ENCODE assay signal across 8 mouse cellular contexts in genomic region chr1:94469834-94470233, GRCm38 (mm10).
DNase-seq lines count a peak whose midpoint lies in the region; ATAC-seq and TF ChIP-seq lines count a peak whose summit lies in the region.
"Not testable (repeated sequence)": the region's sequence is repeated elsewhere in the genome, so short reads cannot be mapped to it uniquely, and the experiment has no call there.

No protein-coding gene starts in this region.

- H3K9me3 ChIP-seq in forebrain, embryonic 12.5 days; heart, embryonic 13.5 days; intestine, postnatal 0 days (ENCODE audit: control insufficient read depth); lung, embryonic 15.5 days; neural tube, embryonic 14.5 days (ENCODE audit: control insufficient read depth, low read length): not testable (repeated sequence)

- not testable (repeated sequence) for TF ChIP-seq CTCF in intestine, postnatal 0 days (IDR thresholded peaks at IDR 0.05; ENCODE audit: low read depth)

- not testable (repeated sequence) for H3K27ac ChIP-seq in forebrain, embryonic 12.5 days; heart, embryonic 13.5 days (replicated peaks); intestine, postnatal 0 days (ENCODE audit: low read depth, low read length); lung, embryonic 15.5 days; neural tube, embryonic 14.5 days (ENCODE audit: low read depth, low read length)

- peak; percentile 91 for ATAC-seq in forebrain, embryonic 12.5 days (ENCODE audit: low FRiP score)
- ATAC-seq in heart, embryonic 13.5 days (ENCODE audit: extremely low read depth, insufficient number of reproducible peaks, low FRiP score, low TSS enrichment) = peak; percentile 68
- peak; percentile 97 for ATAC-seq in intestine, postnatal 0 days
- peak; percentile 92; the same call in 1 of the 2 replicates for ATAC-seq in lung, embryonic 15.5 days (ENCODE audit: borderline replicate concordance, extremely low read depth, low FRiP score, low TSS enrichment)
- peak; percentile 95 for ATAC-seq in neural tube, embryonic 14.5 days (ENCODE audit: low read depth)

- H3K4me1 ChIP-seq in forebrain, embryonic 12.5 days; heart, embryonic 13.5 days; intestine, postnatal 0 days (replicated peaks; ENCODE audit: control insufficient read depth, insufficient read depth, low read length); lung, embryonic 15.5 days; neural tube, embryonic 14.5 days (ENCODE audit: control insufficient read depth, insufficient read depth, low read length): not testable (repeated sequence)

- 95% methylated on average over 18 of the region's 18 CpGs for WGBS in forebrain, embryonic 12.5 days
- 90% methylated on average over 18 of the region's 18 CpGs for WGBS in heart, embryonic 13.5 days
- 95% methylated on average over 18 of the region's 18 CpGs for WGBS in intestine, postnatal 0 days
- 94% methylated on average over 18 of the region's 18 CpGs for WGBS in lung, embryonic 15.5 days
- 96% methylated on average over 18 of the region's 18 CpGs for WGBS in neural tube, embryonic 14.5 days

- H3K9ac ChIP-seq in forebrain, embryonic 12.5 days; heart, embryonic 13.5 days; intestine, postnatal 0 days (ENCODE audit: low read depth, low read length); lung, embryonic 15.5 days; neural tube, embryonic 14.5 days (replicated peaks; ENCODE audit: low read depth, low read length): not testable (repeated sequence)

- H3K36me3 ChIP-seq in forebrain, embryonic 12.5 days (replicated peaks); heart, embryonic 13.5 days; intestine, postnatal 0 days (ENCODE audit: control insufficient read depth, insufficient read depth); lung, embryonic 15.5 days; neural tube, embryonic 14.5 days (ENCODE audit: control insufficient read depth, insufficient read depth, low read length): not testable (repeated sequence)

- peak; percentile 31 for DNase-seq in adrenal gland, postnatal 36 days
- DNase-seq in left cerebral cortex, adult 18-20 months (ENCODE audit: low spot score in 2 of 2) = peak; percentile 3 to 12
- peak; percentile 6 for DNase-seq in thymus, postnatal 4 days

- not testable (repeated sequence) for H3K4me2 ChIP-seq in forebrain, embryonic 12.5 days; heart, embryonic 13.5 days; intestine, postnatal 0 days (replicated peaks; ENCODE audit: low read depth); lung, embryonic 15.5 days; neural tube, embryonic 14.5 days (ENCODE audit: low read depth, low read length)

- not testable (repeated sequence) for H3K4me3 ChIP-seq in forebrain, embryonic 12.5 days (replicated peaks); heart, embryonic 13.5 days; intestine, postnatal 0 days (ENCODE audit: low read depth, low read length); lung, embryonic 15.5 days; neural tube, embryonic 14.5 days (ENCODE audit: low read depth, low read length)

- H3K27me3 ChIP-seq in forebrain, embryonic 12.5 days; heart, embryonic 13.5 days (replicated peaks); intestine, postnatal 0 days (replicated peaks; ENCODE audit: control insufficient read depth, insufficient read depth, low read length); lung, embryonic 15.5 days; neural tube, embryonic 14.5 days (ENCODE audit: control insufficient read depth, insufficient read depth, low read length): not testable (repeated sequence)
